Mouse (Mus musculus) thymus, postnatal 0 days (tissue): ENCODE data around the gene Slx4. TPM values are rescaled to one million over a fixed set of nuclear protein-coding genes. Genes with fewer than 3 reads are reported as not detected.
"Not testable (repeated sequence)": the region's sequence is repeated elsewhere in the genome, so short reads cannot be mapped to it uniquely, and the experiment has no call there.

Experiments
- DNase-seq: peaks from one replicate; pipeline ENCODE4 v3.0.0-alpha.2; 2015; ENCODE audit warnings: low spot score
- polyA plus RNA-seq: library from polyadenylated mRNA; unstranded; fragments of >200 nt; fragmentation: Nextera tagmentation; extraction: Ambion mirVana; gene quantifications from 2 replicates; pipeline ENCODE4 v1.2.1, GENCODE M21; 2015

Gene Slx4
- polyA plus RNA-seq, 1 experiment from 2014 or later = 11.7 TPM

DNA sequence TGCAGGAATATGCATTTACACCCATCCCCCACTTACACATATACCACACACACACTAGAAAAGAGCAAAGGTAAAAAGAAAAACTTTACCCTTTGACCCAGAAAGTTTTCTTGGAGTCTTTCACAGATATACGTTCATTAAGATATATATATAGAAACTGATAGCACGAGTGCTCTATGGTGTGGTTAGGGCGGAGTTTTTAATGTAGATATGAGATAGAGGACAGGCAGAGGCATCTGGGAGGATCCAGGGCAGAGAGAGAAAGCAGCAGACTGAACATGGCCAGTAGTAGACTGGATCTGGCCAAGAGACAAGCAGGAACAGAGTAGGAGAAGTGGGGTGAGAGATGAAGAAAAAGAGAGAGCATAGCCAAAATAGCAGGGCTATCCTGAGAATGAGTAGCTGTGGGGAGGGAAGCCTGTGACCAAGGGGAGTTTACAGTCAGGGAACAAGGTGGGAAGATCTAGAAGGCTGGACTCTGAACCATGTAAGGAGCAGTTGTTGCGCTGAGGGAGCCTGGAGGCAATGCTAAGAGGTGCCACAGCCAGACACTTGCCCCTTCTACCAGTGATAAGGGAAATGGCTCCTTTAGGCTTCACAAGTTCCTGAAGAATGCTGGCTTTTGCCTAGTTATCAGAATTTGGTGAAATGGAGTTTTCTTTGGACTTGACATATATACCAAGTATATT is 9.5 kb upstream of the Slx4 start:
- DNase-seq = no peak

DNA sequence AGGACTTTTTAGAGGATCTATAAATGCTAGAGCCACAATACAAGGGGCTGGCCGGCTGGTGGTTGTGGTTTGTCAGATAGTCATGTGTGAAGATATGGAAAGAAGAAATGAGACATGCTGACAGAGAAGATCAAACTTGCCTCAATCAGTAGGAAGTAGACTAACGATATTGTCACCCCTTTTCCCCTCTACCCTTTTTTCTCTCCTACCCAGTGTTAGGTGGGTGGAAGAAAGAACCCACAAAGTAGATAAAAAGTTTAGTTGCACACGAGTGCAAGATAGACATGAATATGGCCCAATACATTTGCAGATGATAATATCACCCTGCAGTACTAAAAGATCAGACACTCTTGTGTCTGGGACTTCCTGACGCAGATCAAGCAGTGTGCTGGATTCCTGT is 15.2 kb downstream of the Slx4 start:
- DNase-seq = no peak

DNA sequence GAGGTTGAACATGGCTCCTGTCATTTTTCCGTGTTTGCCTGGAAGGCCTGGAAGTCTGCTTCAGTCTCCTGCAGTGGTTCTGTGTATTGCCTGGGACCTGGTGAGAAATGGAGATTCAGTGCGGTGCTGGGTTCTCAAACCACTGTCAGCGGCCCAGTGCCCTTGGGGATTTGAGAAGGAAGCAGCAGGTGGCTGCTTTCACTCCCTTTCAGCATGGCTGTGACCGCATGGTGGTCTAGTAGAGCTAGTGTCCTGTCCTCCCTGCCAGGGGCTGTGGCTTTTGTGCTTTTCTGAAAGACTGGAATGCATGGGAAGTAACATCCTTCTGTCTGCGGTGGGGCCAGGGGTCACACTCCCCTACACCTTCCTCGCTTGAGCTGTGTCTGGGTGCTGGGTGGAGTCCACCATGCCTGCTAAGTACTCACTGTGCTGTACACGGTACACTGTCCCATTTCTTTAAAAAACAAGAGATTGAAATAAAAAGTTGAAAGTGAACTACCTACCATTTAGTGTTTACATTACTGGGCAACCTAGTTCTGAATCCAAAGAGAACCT is 20.3 kb downstream of the Slx4 start:
- DNase-seq = no peak

DNA sequence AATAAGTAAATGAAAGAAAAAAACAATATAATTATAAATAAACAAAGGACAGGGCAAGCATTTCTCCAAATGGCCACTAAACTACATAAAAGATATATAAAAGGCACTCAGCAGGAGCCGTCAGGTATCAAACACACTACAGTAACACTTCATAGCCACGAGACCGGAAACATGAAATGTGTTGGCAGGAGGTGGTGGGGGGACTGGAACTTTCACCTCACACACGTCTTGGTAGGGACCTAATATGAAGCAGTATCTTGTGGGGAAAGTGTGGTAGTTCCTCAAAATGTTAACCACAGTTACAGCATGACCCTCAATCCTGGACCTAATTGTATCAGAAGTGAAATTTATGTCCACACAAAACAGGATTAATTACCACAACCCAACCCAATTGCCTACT is 21.4 kb downstream of the Slx4 start:
- peak; percentile 37 for DNase-seq

DNA sequence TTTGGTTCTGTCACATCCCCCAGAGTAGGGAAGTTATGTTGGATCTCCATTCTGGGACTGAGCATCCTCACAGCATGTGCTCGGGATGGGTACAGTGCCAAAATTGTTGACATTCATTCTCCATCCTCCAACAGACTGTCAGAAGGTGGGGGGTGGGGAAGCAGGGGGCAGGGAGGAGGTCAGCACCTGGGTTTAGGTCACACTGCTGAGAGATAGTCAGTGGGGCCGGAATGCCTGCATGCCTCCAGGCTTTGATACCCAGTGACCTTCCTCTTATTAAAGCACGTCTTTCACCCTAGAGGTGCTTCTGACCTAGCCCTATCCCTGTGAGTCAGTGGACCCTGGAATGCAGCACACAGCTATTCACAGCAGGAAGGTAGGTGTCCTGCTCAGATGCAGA is 26.9 kb downstream of the Slx4 start:
- no peak for DNase-seq

DNA sequence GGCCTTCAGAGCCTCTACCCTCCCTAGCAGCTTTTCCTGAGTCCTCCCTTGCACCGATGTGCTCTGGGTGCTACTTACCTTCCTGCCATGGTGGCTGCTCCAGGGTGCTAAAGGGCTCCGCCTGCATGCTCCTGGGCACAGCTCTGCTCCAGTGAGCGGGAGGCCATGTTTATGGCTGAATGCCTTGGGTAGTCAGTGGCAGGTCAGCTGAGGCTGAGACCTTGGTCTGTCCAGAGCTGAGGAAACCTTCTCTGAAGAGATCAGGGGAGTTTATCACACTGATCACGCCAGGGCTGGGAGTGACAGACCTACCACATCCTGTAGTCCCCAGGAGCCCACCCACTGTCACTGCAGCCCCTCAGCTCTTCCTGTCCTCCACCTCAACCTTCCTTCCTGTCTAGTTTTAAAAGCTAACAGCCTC is 27.3 kb downstream of the Slx4 start, which contains the start of gene Nlrc3:
TSS of gene Nlrc3 (minus strand) at position 382 of the 421 bp plus-strand sequence.
- DNase-seq = peak; percentile 82

DNA sequence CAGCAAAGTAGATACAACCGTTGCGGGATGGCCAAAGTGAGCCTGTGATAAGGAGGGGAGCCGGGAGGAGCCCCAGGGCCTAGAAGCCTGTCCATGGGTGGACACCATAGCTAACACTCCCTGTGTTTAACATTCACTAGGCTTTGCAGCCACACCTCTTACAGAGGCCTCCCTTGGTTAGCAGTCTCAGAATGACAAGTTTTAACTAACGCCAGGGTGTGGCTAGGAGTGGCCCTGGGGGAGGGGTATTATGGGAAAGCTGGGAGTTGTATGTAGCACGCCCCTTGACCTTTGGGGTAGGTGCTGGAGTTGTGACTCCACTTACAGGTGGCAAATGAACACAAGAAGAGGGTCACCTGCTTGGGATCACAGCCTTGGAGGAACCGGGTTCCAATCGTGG is 27.9 kb downstream of the Slx4 start:
- no peak for DNase-seq

DNA sequence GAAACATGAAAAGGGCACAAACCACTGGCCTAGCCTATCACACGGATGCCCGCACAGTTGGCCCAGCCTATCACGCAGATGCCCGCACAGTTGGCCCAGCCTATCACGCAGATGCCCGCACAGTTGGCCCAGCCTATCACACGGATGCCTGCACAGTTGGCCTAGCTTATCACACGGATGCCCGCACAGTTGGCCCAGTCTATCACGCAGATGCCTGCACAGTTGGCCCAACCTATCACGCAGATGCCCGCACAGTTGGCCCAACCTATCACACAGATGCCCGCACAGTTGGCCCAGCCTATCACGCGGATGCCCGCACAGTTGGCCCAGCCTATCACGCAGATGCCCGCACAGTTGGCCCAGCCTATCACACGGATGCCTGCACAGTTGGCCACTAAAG is 29.1 kb downstream of the Slx4 start:
- not testable (repeated sequence) for DNase-seq

DNA sequence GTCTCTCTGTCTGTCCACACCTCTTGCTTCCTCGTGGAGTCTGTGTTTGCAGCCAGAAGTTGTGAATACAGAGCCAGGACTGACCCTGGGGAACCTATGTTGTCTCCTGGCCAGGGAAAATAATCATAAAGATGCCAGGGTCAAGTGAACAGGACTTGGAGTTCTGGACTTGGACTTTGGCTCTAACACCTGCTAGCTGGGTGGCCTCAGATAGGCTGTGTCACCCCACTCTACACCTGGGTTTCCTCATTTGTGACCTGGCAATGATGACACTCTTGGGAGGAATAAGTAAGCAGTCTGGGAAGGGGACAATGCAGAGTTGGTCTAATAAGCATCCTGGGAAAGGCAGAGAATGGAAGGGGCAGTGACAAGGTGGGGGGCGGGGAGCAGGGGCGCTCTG is 38.0 kb downstream of the Slx4 start:
- DNase-seq = no peak

DNA sequence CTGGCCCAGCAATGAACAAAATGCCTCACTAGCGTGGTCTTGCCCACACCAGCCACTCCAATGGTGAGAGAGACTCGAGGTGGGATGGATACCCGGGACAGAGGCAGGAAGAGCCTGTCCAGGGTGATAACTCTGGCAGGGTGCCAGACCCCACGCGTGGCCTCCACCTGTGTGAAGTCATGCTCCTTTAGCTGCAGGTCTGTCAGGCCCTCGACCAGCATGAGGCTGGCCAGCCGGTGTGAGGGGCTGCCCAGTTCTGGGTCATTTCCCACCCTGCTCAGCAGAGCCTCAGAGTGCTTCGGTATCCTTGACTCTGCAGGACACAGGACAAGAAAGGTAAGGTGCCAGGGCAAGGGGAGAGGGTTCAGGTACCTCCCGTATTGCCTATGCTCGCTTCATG is 38.6 kb downstream of the Slx4 start:
- no peak for DNase-seq

DNA sequence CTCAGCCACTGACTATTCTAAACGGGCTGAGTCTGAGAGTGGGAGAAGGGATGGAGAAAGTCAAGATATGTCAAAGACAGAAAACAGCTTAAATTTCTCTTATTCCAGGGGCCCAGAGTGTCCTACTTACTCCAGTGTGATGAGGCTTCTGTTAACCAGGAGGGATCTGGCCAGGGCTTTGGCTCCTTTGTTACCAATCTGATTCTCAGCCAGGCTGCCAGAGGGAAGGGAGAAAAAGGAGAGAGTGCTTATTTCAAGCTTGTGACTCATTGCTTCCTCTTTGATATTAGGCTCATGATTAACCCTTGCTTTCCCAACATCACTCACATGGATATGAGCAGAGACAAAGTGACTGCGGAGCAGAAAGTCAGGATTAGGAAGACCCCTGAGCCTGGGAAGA is 44.3 kb downstream of the Slx4 start:
- DNase-seq = no peak

DNA sequence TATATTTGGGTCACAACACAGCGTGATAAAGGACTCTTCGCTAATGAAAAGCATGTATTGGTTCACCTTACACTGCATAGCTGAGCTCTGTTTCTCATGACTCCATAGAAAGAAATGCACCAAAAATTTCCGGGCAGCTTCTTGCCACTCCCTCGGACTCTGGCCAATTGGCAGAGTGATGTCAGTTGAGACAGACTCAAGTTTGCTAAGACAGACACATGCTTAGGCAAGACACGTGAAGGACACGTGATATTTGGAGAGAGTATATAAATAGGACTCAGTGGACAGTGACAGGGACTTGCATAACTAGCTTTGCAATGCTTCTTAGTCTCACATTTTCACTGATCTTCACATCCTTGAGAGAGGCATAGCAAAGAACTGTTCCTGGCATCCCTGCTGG is 47.2 kb downstream of the Slx4 start:
- DNase-seq = no peak

DNA sequence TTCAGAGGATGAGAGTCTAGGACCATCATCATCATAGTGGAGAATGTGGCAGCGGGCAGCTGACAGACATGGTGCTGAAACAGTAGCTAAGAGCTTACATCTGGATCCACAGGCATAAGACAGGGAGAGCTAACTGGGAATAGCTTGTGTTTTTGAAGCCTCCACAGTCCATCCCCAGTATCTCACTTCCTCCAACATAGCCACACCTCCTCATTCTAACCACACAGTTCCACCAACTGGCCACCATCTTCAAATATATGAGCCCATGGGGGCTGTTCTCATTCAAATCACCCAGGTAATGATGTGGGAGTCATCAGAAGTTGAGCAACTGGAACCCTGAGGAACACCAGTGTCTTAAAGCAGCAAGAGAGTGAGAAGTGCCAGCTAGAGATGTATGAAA is 52.4 kb downstream of the Slx4 start:
- DNase-seq = no peak

DNA sequence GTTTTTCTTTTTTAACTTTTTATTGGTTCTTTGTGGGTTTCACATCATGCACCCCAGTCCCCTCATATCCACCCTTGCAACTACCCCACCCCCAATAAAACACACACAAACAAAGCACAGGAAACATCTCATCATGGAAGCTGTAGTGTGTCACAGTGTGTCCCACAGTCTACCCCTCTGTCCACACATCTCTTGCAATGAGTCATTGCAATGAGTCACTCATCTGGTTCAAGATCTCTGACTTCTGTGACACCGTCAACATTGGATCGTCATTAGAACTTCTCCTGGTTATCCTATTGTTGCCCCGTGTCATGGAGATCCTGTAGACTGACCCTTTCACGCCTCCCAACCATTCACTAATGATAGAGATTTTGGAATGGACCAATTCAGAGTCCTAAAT is 68.9 kb downstream of the Slx4 start:
- DNase-seq = no peak

DNA sequence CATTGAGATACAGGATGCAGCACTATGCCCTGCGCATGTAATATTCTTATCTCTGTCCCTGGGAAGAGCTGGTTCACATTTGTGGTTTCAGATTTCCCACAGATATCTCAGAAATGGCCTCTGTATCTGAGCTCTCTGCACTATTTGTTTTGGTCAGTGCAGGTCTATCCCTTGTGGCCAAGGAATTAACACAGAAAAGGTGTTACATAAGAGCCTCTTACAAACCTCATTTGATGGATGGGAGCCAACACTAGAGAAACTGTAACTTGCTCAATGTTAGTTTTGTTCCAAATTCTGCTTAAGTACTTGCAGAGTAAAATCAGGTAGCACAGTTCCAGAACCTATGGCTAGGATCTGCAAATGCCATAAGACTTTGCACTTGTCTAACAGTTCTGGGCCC is 69.5 kb downstream of the Slx4 start:
- DNase-seq = no peak

DNA sequence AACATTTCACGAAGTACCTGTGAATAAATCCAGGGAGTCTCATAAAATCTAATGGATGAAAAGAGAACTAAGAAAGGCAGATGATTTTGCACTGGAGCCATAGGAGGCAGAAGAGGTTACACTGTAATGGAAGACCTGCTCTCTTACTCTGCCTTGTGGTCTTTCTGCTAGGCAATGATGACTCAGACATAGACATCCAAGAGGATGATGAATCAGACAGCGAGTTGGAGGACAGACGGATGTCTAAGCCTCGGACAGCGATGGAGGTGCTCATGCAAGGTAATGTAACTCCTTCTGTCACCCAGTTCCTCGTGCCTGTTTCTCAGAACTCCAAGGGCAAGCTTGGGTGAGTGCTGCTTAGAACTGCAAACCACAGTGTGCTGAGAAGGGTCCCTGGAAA is 70.0 kb downstream of the Slx4 start:
- DNase-seq = no peak

DNA sequence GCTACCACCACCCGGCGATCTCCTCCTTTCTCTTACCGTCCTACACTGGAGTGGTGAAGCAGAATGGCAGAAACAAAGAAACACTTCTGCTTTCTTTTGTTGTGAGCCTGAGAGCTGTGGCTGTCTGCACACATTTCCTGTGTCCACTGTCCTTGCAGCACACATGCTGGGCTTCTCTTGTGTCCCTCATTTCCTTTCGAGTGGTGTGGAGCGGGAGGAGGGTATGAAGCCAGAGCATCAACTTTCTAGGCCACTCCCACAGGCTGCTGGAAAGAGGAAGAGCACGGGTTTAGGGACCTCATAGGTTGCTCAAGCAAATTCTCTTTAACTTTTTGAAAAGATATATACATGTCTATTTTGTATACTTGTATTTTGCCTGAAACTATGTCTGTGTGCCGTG is 74.4 kb downstream of the Slx4 start:
- no peak for DNase-seq

Other genes with a start within 250 kb of the Slx4 start
- gene Olfr15, start 172.9 kb downstream of the Slx4 start, polyA plus RNA-seq = not detected in 2 replicates
- 0.45 and 0.47 TPM in 2 replicates for gene Zfp174, start 156.5 kb downstream of the Slx4 start, polyA plus RNA-seq
- gene Naa60, start 131.4 kb downstream of the Slx4 start, polyA plus RNA-seq = 45.9 and 48.6 TPM in 2 replicates
- gene Zfp597, start 119.2 kb downstream of the Slx4 start, polyA plus RNA-seq = 5.7 and 7.1 TPM in 2 replicates
- 1.7 and 3.1 TPM in 2 replicates for gene Gm20695, start 119.1 kb downstream of the Slx4 start, polyA plus RNA-seq
- gene 1700037C18Rik, start 95.1 kb downstream of the Slx4 start, polyA plus RNA-seq = 9.1 and 10.0 TPM in 2 replicates
- 28.9 and 36.6 TPM in 2 replicates for gene Cluap1, start 95.0 kb downstream of the Slx4 start, polyA plus RNA-seq
- 12.8 and 18.2 TPM in 2 replicates for gene Nlrc3, start 27.1 kb downstream of the Slx4 start, polyA plus RNA-seq
- 1.4 and 1.7 TPM in 2 replicates for gene Dnase1, start 33.2 kb upstream of the Slx4 start, polyA plus RNA-seq
- 82.8 and 94.5 TPM in 2 replicates for gene Trap1, start 74.1 kb upstream of the Slx4 start, polyA plus RNA-seq
- 27.9 and 41.8 TPM in 2 replicates for gene Crebbp, start 210.2 kb upstream of the Slx4 start, polyA plus RNA-seq